Mouse (Mus musculus) embryonic fibroblast, embryonic 13.5 days (primary cell): ENCODE results near the gene Fnip1.

Experiments used
- CTCF ChIP-seq: IDR thresholded peaks from 2 replicates; pipeline ENCODE4 v1.5.1; 2011; ENCODE audit warnings: mild to moderate bottlenecking, control low read depth, low read length, moderate library complexity, borderline replicate concordance; ENCODE audit not compliant: insufficient read depth
- POLR2A ChIP-seq: IDR thresholded peaks from 2 replicates; pipeline ENCODE4 v1.6.1; 2011; ENCODE audit warnings: low read depth, mild to moderate bottlenecking, control low read depth, low read length, moderate library complexity

DNA sequence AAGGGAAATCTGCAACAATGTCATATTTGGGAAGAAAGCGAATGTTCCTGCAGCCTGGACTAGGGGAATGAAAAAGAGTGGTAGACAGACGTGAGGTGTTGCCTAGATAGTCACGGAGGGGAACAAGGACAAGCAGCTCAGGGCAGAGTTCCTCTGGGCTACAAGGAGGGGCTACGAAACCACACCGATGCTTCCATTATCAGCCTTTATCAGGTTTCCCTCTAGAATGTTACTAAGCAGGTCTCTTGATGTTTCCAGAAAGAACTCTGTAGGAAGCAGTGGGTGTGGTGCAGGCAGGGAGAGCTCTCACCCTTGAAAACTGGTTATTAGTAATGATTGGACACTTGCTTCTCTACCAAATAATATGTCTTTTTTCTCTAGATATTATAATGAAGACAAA lies 11.7 kb upstream of the Fnip1 start:
- TF ChIP-seq POLR2A (no peak), CTCF (no peak)
